Mouse (Mus musculus): ENCODE results near the gene Cacng4. TPM values are rescaled to one million over a fixed set of nuclear protein-coding genes. Genes with fewer than 3 reads are reported as not detected.

Gene Cacng4
- polyA plus RNA-seq, 1 experiment from 2014 or later, result 4.8 TPM

Other genes with a start within 250 kb of the Cacng4 start
- gene Helz, start 246.6 kb downstream of the Cacng4 start, polyA plus RNA-seq (2015; fragmentation: Nextera tagmentation; extraction: Ambion mirVana), result 15.7 and 17.3 TPM in 2 replicates
- gene Cacng1, start 78.0 kb downstream of the Cacng4 start, polyA plus RNA-seq (2015; fragmentation: Nextera tagmentation; extraction: Ambion mirVana), result 0.14 and 0.48 TPM in 2 replicates
- gene Cacng5, start 120.5 kb upstream of the Cacng4 start, polyA plus RNA-seq (2015; fragmentation: Nextera tagmentation; extraction: Ambion mirVana), result 0.12 and 0.41 TPM in 2 replicates

Measured in stomach, embryonic 15.5 days (tissue).